Mouse (Mus musculus): ENCODE measurements around the gene Arhgef3.

Arhgef3 gene

GRCm38 (mm10) chr14:27114362-27115274, at the start of gene Arhgef3:
TSS of gene Arhgef3 (plus strand) at chr14:27114899.
- DNase-seq (ENCODE audit: low read depth): no peak

GRCm38 (mm10) chr14:27066171-27066929, 48.3 kb upstream of the Arhgef3 start:
- DNase-seq (ENCODE audit: low read depth): no peak

- DNase-seq (ENCODE audit: low read depth): no peak
Observed at GRCm38 (mm10) chr14:27067866-27068271, 46.8 kb upstream of the Arhgef3 start.

GRCm38 (mm10) chr14:27069434-27070097, 45.1 kb upstream of the Arhgef3 start:
- DNase-seq (ENCODE audit: low read depth): no peak

- DNase-seq (ENCODE audit: low read depth): no peak
Observed at GRCm38 (mm10) chr14:27070128-27070527, 44.6 kb upstream of the Arhgef3 start.

GRCm38 (mm10) chr14:27070758-27071157, 43.9 kb upstream of the Arhgef3 start:
- DNase-seq (ENCODE audit: low read depth): no peak

GRCm38 (mm10) chr14:27071985-27072384, 42.7 kb upstream of the Arhgef3 start:
- DNase-seq (ENCODE audit: low read depth): peak; percentile 19

- no peak for DNase-seq (ENCODE audit: low read depth)
Observed at GRCm38 (mm10) chr14:27075084-27075483, 39.6 kb upstream of the Arhgef3 start.

GRCm38 (mm10) chr14:27075909-27076521, 38.7 kb upstream of the Arhgef3 start:
- no peak for DNase-seq (ENCODE audit: low read depth)

- no peak for DNase-seq (ENCODE audit: low read depth)
Observed at GRCm38 (mm10) chr14:27076522-27076920, 38.2 kb upstream of the Arhgef3 start.

- no peak for DNase-seq (ENCODE audit: low read depth)
Observed at GRCm38 (mm10) chr14:27081536-27082275, 33.0 kb upstream of the Arhgef3 start.

GRCm38 (mm10) chr14:27085471-27085870, 29.2 kb upstream of the Arhgef3 start:
- peak; percentile 9 for DNase-seq (ENCODE audit: low read depth)

GRCm38 (mm10) chr14:27085999-27086398, 28.7 kb upstream of the Arhgef3 start:
- no peak for DNase-seq (ENCODE audit: low read depth)

- DNase-seq (ENCODE audit: low read depth): no peak
Observed at GRCm38 (mm10) chr14:27094247-27094646, 20.5 kb upstream of the Arhgef3 start.

- no peak for DNase-seq (ENCODE audit: low read depth)
Observed at GRCm38 (mm10) chr14:27096133-27096532, 18.6 kb upstream of the Arhgef3 start.

GRCm38 (mm10) chr14:27096779-27097178, 17.9 kb upstream of the Arhgef3 start:
- DNase-seq (ENCODE audit: low read depth): peak; percentile 84

- DNase-seq (ENCODE audit: low read depth): no peak
Observed at GRCm38 (mm10) chr14:27101735-27102134, 13.0 kb upstream of the Arhgef3 start.

GRCm38 (mm10) chr14:27102720-27103119, 12.0 kb upstream of the Arhgef3 start:
- no peak for DNase-seq (ENCODE audit: low read depth)

- DNase-seq (ENCODE audit: low read depth): no peak
Observed at GRCm38 (mm10) chr14:27105731-27106457, 8.8 kb upstream of the Arhgef3 start.

- peak; percentile 46 for DNase-seq (ENCODE audit: low read depth)
Observed at GRCm38 (mm10) chr14:27108748-27109504, 5.8 kb upstream of the Arhgef3 start.
